Mouse (Mus musculus) adrenal gland (tissue): ENCODE data around the gene Tbcd.

Source experiments
- intact Hi-C: fragments of 180-260 bp; cut with DNase I; formaldehyde crosslinking; loops from one replicate; pipeline ENCODE4 v1.15.1; 2025

The Tbcd gene

GRCm38 (mm10) chr11:121649900-121650299 is 198.2 kb downstream of the Tbcd start:
- intact Hi-C loops: no loop called here

DNA sequence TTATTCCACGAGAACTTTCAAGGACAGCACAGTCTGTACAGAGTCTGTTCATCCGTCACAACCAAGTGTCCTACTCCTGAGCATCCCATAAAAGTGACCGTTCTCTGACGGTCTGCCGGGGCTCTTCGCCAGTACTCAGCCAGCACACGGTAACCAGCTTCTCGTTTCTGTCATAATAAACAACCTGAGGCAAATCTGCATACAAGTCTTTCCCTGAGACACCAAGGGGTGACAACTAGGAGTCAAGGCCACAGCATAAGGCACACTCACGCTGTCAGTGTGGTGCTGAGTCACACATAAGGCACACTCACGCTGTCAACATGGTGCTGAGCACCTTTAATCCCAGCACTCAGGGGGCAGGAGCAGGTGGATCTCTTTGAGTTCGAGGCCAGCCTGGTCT is 198.9 kb downstream of the Tbcd start:
- intact Hi-C loops: no loop called here

- intact Hi-C loops: no loop called here
Measured at GRCm38 (mm10) chr11:121651556-121651955, 199.8 kb downstream of the Tbcd start.

DNA sequence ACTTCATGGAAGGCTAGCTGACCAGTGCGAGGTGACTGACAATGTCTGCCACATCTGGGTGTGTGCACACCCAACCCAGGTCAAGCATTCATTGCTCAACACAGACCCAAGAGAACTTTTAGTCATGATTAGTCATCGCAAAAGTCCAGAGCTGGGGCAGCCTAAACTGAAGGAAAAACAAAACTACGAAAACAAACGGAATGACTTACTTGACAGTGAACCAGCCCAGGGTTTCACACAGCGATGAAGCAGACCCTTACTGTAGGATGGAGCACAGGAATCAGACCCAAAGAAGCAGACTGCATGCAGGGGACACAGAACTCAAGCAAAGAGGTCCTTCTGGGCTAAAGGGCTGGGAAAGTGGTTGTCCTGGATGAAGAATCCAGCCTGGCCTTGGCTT is 200.2 kb downstream of the Tbcd start:
- intact Hi-C loops: loop anchor here (1.0 kb wide), 1 partner anchor 156 kb away; no protein-coding TSS in a partner anchor

GRCm38 (mm10) chr11:121652547-121653305 is 201.0 kb downstream of the Tbcd start:
- intact Hi-C loops: loop anchor here (1.0 kb wide), 1 partner anchor 156 kb away; no protein-coding TSS in a partner anchor

- intact Hi-C loops: no loop called here
Measured at GRCm38 (mm10) chr11:121653631-121654030, 201.9 kb downstream of the Tbcd start.

- intact Hi-C loops: no loop called here
Measured at GRCm38 (mm10) chr11:121654406-121654945, 202.7 kb downstream of the Tbcd start.

GRCm38 (mm10) chr11:121655166-121655806 is 203.5 kb downstream of the Tbcd start:
- intact Hi-C loops: no loop called here

GRCm38 (mm10) chr11:121655807-121656511 is 204.2 kb downstream of the Tbcd start:
- intact Hi-C loops: no loop called here

DNA sequence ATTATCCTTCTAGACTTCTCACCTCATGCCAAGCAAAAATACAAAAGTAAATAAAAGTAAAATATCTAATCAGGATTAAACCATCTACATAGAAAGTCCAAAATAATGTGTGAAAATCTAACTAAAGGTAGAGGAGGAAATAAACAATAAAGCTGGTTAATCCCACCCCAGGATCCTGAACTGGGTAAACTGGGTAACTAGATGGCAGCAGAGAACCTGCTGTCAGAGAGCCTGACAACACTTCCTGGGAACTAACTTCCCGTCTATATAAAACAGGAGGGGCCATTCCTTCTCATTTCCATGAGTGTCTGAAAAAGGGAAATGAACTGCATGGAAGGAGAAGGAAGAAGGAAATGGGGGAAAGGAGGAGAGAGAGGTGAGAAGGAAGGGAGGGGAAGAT is 206.4 kb downstream of the Tbcd start:
- intact Hi-C loops: no loop called here

GRCm38 (mm10) chr11:121660604-121661003 is 208.9 kb downstream of the Tbcd start:
- intact Hi-C loops: loop anchor here (5.0 kb wide), 1 partner anchor 42 kb away; the partner anchor contains the start of gene Metrnl

DNA sequence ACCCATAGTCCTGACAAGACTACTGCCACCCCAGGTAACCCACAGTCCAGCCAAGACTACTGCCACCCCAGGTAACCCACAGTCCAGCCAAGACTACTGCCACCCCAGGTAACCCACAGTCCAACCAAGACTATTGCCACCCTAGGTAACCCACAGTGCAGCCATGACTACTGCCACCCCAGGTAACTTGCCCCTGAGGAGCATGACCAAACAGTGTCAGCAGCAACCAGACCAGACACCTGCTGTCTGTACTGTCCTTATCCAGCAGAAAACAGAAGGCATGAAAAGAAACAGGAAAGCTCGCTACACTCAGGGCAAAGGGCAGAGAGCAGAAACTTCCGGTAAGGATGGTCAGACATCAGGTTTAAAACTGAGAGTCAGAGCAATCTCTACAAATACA is 209.4 kb downstream of the Tbcd start:
- intact Hi-C loops: loop anchor here (5.0 kb wide), 1 partner anchor 41 kb away; the partner anchor contains the start of gene Metrnl
